Mouse (Mus musculus) heart, postnatal 0 days (tissue): ENCODE measurements around the gene Adamtsl1.

ENCODE experiments used
- CTCF ChIP-seq: IDR thresholded peaks from 2 replicates; pipeline ENCODE4 v1.5.1; 2016; ENCODE audit warnings: antibody characterized with exemption, control low read depth, low read depth
- EP300 ChIP-seq: IDR thresholded peaks from 2 replicates; pipeline ENCODE4 v1.6.1; 2016; ENCODE audit warnings: antibody characterized with exemption, low read depth

DNA sequence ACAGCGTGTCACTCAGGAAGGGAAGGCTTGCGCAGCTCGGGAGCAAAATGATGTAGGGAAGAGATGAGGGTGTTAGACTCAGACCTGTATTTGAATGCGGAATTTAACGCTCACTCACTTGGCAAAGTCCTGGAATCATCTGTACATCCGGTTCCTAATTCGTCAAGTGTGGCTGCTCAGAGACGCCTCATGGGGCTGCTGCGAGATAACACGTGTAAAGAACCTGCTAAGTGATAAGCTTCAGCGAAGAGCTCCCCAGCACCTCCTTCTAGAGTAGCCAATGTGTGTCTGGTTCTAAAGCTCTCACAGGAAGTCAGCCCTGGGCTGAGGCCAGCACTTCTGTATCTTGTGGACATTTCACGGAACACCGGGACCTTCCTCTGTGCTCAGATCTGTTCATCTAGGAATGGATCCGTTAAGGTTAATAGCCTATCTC, 250.1 kb downstream of the Adamtsl1 start:
- TF ChIP-seq CTCF: no peak
- no peak for TF ChIP-seq EP300
